Mouse (Mus musculus) lung, postnatal 10 days (tissue): ENCODE measurements around the gene Spsb4.
"Not testable (repeated sequence)": the region's sequence is repeated elsewhere in the genome, so short reads cannot be mapped to it uniquely, and the experiment has no call there.

Source experiments
- DNase-seq: peaks from one replicate; pipeline ENCODE4 v3.0.0; 2021

Spsb4 gene

GRCm38 (mm10) chr9:96948546-96948945, 70.1 kb downstream of the Spsb4 start:
- DNase-seq = no peak

GRCm38 (mm10) chr9:96947171-96947570, 71.5 kb downstream of the Spsb4 start:
- DNase-seq = no peak

GRCm38 (mm10) chr9:96944517-96944916, 74.1 kb downstream of the Spsb4 start:
- DNase-seq = no peak

GRCm38 (mm10) chr9:96942975-96943374, 75.7 kb downstream of the Spsb4 start:
- no peak for DNase-seq

- no peak for DNase-seq
Observed at GRCm38 (mm10) chr9:96938887-96939286, 79.8 kb downstream of the Spsb4 start.

- DNase-seq = not testable (repeated sequence)
Observed at GRCm38 (mm10) chr9:96936427-96936826, 82.2 kb downstream of the Spsb4 start.

GRCm38 (mm10) chr9:96935556-96936300, 82.9 kb downstream of the Spsb4 start:
- no peak for DNase-seq

- no peak for DNase-seq
Observed at GRCm38 (mm10) chr9:96934816-96935215, 83.8 kb downstream of the Spsb4 start.

GRCm38 (mm10) chr9:96932751-96933150, 85.9 kb downstream of the Spsb4 start:
- no peak for DNase-seq

GRCm38 (mm10) chr9:96923577-96924316, 94.9 kb downstream of the Spsb4 start:
- no peak for DNase-seq

- DNase-seq = no peak
Observed at GRCm38 (mm10) chr9:96923119-96923518, 95.5 kb downstream of the Spsb4 start.

GRCm38 (mm10) chr9:96916620-96917538, 101.8 kb downstream of the Spsb4 start:
- peak; percentile 94 for DNase-seq

- DNase-seq = no peak
Observed at GRCm38 (mm10) chr9:96916076-96916475, 102.6 kb downstream of the Spsb4 start.

GRCm38 (mm10) chr9:96914851-96915250, 103.8 kb downstream of the Spsb4 start:
- DNase-seq = no peak

- no peak for DNase-seq
Observed at GRCm38 (mm10) chr9:96914005-96914404, 104.6 kb downstream of the Spsb4 start.

GRCm38 (mm10) chr9:96909503-96909902, 109.1 kb downstream of the Spsb4 start:
- no peak for DNase-seq

GRCm38 (mm10) chr9:96908737-96909136, 109.9 kb downstream of the Spsb4 start:
- DNase-seq = no peak

GRCm38 (mm10) chr9:96904360-96905355, 114.0 kb downstream of the Spsb4 start:
- no peak for DNase-seq

GRCm38 (mm10) chr9:96899717-96900116, 118.9 kb downstream of the Spsb4 start:
- no peak for DNase-seq

- no peak for DNase-seq
Observed at GRCm38 (mm10) chr9:96899004-96899403, 119.6 kb downstream of the Spsb4 start.

- DNase-seq = no peak
Observed at GRCm38 (mm10) chr9:96896690-96897089, 122.0 kb downstream of the Spsb4 start.

- no peak for DNase-seq
Observed at GRCm38 (mm10) chr9:96893582-96893981, 125.1 kb downstream of the Spsb4 start.
